8 mouse cellular contexts compared by ENCODE assay signal in the genomic region with DNA sequence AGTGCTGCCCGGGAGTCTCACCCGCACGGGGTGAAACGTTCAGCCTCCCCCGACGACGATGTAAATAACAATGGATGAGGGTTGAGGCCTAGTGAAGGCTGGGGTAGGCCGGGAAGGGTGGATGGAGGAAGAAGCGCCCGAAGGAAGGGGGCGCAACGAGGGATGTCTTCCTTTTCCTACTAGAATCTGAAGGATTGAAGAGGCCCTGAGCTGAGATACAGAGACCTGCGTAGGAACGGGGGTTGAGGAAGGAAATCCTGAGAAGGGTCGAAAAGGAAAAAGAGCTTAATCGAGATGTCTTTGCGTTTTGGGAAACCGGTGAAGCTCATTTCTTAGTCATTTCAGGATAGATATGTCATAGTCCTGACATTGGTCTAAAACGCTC. TPM values are rescaled to one million over a fixed set of nuclear protein-coding genes. Genes with fewer than 3 reads are reported as not detected.
DNase-seq lines count a peak whose midpoint lies in the region; ATAC-seq and TF ChIP-seq lines count a peak whose summit lies in the region.

No protein-coding gene starts in this region.

- peak overlapping the region; percentile 92 for H3K27ac ChIP-seq in left cerebral cortex, adult 2 months
- peak overlapping the region; percentile 31; the same call in 1 of the 2 replicates for H3K27ac ChIP-seq in embryonic facial prominence, embryonic 11.5 days (replicated peaks; ENCODE audit: low read depth, low read length)
- peak overlapping the region; percentile 77 for H3K27ac ChIP-seq in intestine, postnatal 0 days (ENCODE audit: low read depth, low read length)
- H3K27ac ChIP-seq in neural tube, embryonic 13.5 days (replicated peaks), result peak overlapping the region; percentile 98

- peak; percentile 11 for TF ChIP-seq CTCF in left cerebral cortex, adult 2 months (IDR thresholded peaks at IDR 0.05)
- peak; percentile 55 for TF ChIP-seq CTCF in intestine, postnatal 0 days (IDR thresholded peaks at IDR 0.05; ENCODE audit: low read depth)

- H3K4me2 ChIP-seq in embryonic facial prominence, embryonic 11.5 days (ENCODE audit: low read depth, low read length), result peak overlapping the region; percentile 41
- peak overlapping the region; percentile 75 for H3K4me2 ChIP-seq in intestine, postnatal 0 days (replicated peaks; ENCODE audit: low read depth)
- peak overlapping the region; percentile 80 for H3K4me2 ChIP-seq in neural tube, embryonic 13.5 days

- no peaks in the 10 kb centered on the region for H3K36me3 ChIP-seq in embryonic facial prominence, embryonic 11.5 days (replicated peaks; ENCODE audit: control insufficient read depth, insufficient read depth, low read depth, low read length)
- H3K36me3 ChIP-seq in intestine, postnatal 0 days (ENCODE audit: control insufficient read depth, insufficient read depth), result no peaks in the 10 kb centered on the region
- H3K36me3 ChIP-seq in neural tube, embryonic 13.5 days, result no peaks in the 10 kb centered on the region

- peak overlapping the region; percentile 64 for H3K9ac ChIP-seq in embryonic facial prominence, embryonic 11.5 days (replicated peaks; ENCODE audit: low read length)
- peak overlapping the region; percentile 81 for H3K9ac ChIP-seq in intestine, postnatal 0 days (ENCODE audit: low read depth, low read length)
- peak overlapping the region; percentile 90 for H3K9ac ChIP-seq in neural tube, embryonic 13.5 days

- H3K4me1 ChIP-seq in embryonic facial prominence, embryonic 11.5 days (ENCODE audit: control insufficient read depth, insufficient read depth, low read length), result no peaks in the 10 kb centered on the region
- peaks cover 8% of the 10 kb centered on the region; the same call in 1 of the 2 replicates for H3K4me1 ChIP-seq in intestine, postnatal 0 days (replicated peaks; ENCODE audit: control insufficient read depth, insufficient read depth, low read length)
- peaks cover 27% of the 10 kb centered on the region for H3K4me1 ChIP-seq in neural tube, embryonic 13.5 days (replicated peaks)

- WGBS in embryonic facial prominence, embryonic 11.5 days, result 0% methylated on average over 19 of the region's 19 CpGs
- 1% methylated on average over 19 of the region's 19 CpGs for WGBS in intestine, postnatal 0 days
- WGBS in neural tube, embryonic 13.5 days, result under 1% methylated on average over 19 of the region's 19 CpGs

- intact Hi-C loops in left cerebral cortex, adult 2 months (cut with DNase I), result no loop called here

- no peaks in the 10 kb centered on the region for H3K27me3 ChIP-seq in embryonic facial prominence, embryonic 11.5 days (ENCODE audit: control insufficient read depth, insufficient read depth, low read length)
- no peaks in the 10 kb centered on the region for H3K27me3 ChIP-seq in intestine, postnatal 0 days (replicated peaks; ENCODE audit: control insufficient read depth, insufficient read depth, low read length)
- H3K27me3 ChIP-seq in neural tube, embryonic 13.5 days, result no peaks in the 10 kb centered on the region

- peak overlapping the region; percentile 62 for H3K4me3 ChIP-seq in left cerebral cortex, adult 2 months
- peak overlapping the region; percentile 42 for H3K4me3 ChIP-seq in embryonic facial prominence, embryonic 11.5 days (ENCODE audit: low read depth, low read length)
- H3K4me3 ChIP-seq in intestine, postnatal 0 days (ENCODE audit: low read depth, low read length), result peak overlapping the region; percentile 79
- peak overlapping the region; percentile 70 for H3K4me3 ChIP-seq in neural tube, embryonic 13.5 days

- no peak for DNase-seq in left cerebral cortex, adult 2 months (ENCODE audit: extremely low spot score in 1 of 2, low spot score in 2 of 2)
- no peak for DNase-seq in left cerebral cortex, adult 11 months (ENCODE audit: low spot score)
- peak; percentile 72 for DNase-seq in embryonic facial prominence, embryonic 11.5 days (ENCODE audit: low spot score)
- DNase-seq in right cerebral cortex, postnatal 10 days (ENCODE audit: low spot score in 2 of 2), result no peak
- DNase-seq in adrenal gland, adult 2 months, result no peak
- DNase-seq in yolk sac, embryonic 10.5 days (ENCODE audit: low spot score), result no peak

- H3K9me3 ChIP-seq in embryonic facial prominence, embryonic 11.5 days (replicated peaks; ENCODE audit: control insufficient read depth, low read length), result no peaks in the 10 kb centered on the region
- H3K9me3 ChIP-seq in intestine, postnatal 0 days (ENCODE audit: control insufficient read depth), result no peaks in the 10 kb centered on the region
- no peaks in the 10 kb centered on the region for H3K9me3 ChIP-seq in neural tube, embryonic 13.5 days

- peak; percentile 86 for ATAC-seq in embryonic facial prominence, embryonic 11.5 days (replicated peaks; ENCODE audit: insufficient number of reproducible peaks, low FRiP score, low TSS enrichment, low read depth)
- peak; percentile 80 for ATAC-seq in intestine, postnatal 0 days
- peak; percentile 90 for ATAC-seq in neural tube, embryonic 13.5 days (ENCODE audit: low read depth)

RNA-seq across cellular contexts. Expression of gene Gm4353, which starts 9.0 kb away (rescaled TPM):
- 1 to 10 TPM; 2.5 to 2.8 TPM for total RNA-seq in left cerebral cortex, adult 2 months (2021)
- 0.72 and 1.0 TPM in 2 replicates for polyA plus RNA-seq in embryonic facial prominence, embryonic 11.5 days (2014; fragmentation: Nextera tagmentation; extraction: Ambion mirVana)
- polyA plus RNA-seq in intestine, postnatal 0 days (2015; fragmentation: Nextera tagmentation; extraction: Ambion mirVana), result 0.13 and 0.30 TPM in 2 replicates
- 1.5 TPM in 2 replicates for polyA plus RNA-seq in neural tube, embryonic 13.5 days (2015; fragmentation: Nextera tagmentation; extraction: Ambion mirVana)
- total RNA-seq in adrenal gland, adult 2 months (2021), result 1 to 10 TPM; 5.1 to 7.8 TPM
- 4.4 and 7.8 TPM in 2 replicates for polyA plus RNA-seq in adrenal gland, adult 2 months (2012; rRNA removed)

RNA-seq across cellular contexts. Expression of gene 1110004F10Rik, which starts 54.3 kb away (rescaled TPM):
- total RNA-seq in left cerebral cortex, adult 2 months (2021), result 10 to 100 TPM; 87.1 to 93.6 TPM
- polyA plus RNA-seq in embryonic facial prominence, embryonic 11.5 days (2014; fragmentation: Nextera tagmentation; extraction: Ambion mirVana), result 389 and 409 TPM in 2 replicates
- 117 and 120 TPM in 2 replicates for polyA plus RNA-seq in intestine, postnatal 0 days (2015; fragmentation: Nextera tagmentation; extraction: Ambion mirVana)
- polyA plus RNA-seq in neural tube, embryonic 13.5 days (2015; fragmentation: Nextera tagmentation; extraction: Ambion mirVana), result 324 and 338 TPM in 2 replicates
- 100 to 1,000 TPM in 1 of 2 experiments, 10 to 100 TPM in 1; 92.1 to 123 TPM for total RNA-seq in adrenal gland, adult 2 months (2021)
- polyA plus RNA-seq in adrenal gland, adult 2 months (2012; rRNA removed), result 25.7 and 26.8 TPM in 2 replicates

RNA-seq across cellular contexts. Expression of gene Sox6, which starts 54.9 kb away (rescaled TPM):
- 10 to 100 TPM; 29.7 to 32.7 TPM for total RNA-seq in left cerebral cortex, adult 2 months (2021)
- 21.4 and 29.2 TPM in 2 replicates for polyA plus RNA-seq in embryonic facial prominence, embryonic 11.5 days (2014; fragmentation: Nextera tagmentation; extraction: Ambion mirVana)
- polyA plus RNA-seq in intestine, postnatal 0 days (2015; fragmentation: Nextera tagmentation; extraction: Ambion mirVana), result 21.6 and 28.2 TPM in 2 replicates
- polyA plus RNA-seq in neural tube, embryonic 13.5 days (2015; fragmentation: Nextera tagmentation; extraction: Ambion mirVana), result 46.1 and 50.7 TPM in 2 replicates
- total RNA-seq in adrenal gland, adult 2 months (2021), result 10 to 100 TPM; 22.1 to 22.7 TPM
- polyA plus RNA-seq in adrenal gland, adult 2 months (2012; rRNA removed), result 3.7 and 4.4 TPM in 2 replicates

Comparison
In these comparisons a context has a peak if more than half of its experiments do, and no peak if none do; other contexts are left out.
1. H3K27ac ChIP-seq: peak in every context shown above with its lines; median percentile 98 in neural tube, embryonic 13.5 days; 92 in left cerebral cortex, adult 2 months; 77 in intestine, postnatal 0 days; 31 in embryonic facial prominence, embryonic 11.5 days.